Mouse (Mus musculus) heart, embryonic 11.5 days (tissue): ENCODE measurements at regions not wholly inside any gene's neighbourhood (a gene's known extent, or its start where the extent isn't known, plus 50 kb on each side); places are given as distances from the start of the nearest gene placed in this dataset.

Source experiments
- ATAC-seq: fragments of 200-750 bp; cut with Nextera tagmentation; replicated peaks from 2 replicates; pipeline ENCODE4 v1.8.0; 2017; ENCODE audit warnings: moderate library complexity; ENCODE audit not compliant: insufficient number of reproducible peaks, low FRiP score, low TSS enrichment
- H3K27ac ChIP-seq: fragments of 300-500 bp; sonication (generic); 2 replicates; pipeline ENCODE4 v1.5.1; 2014; ENCODE audit warnings: mild to moderate bottlenecking, low read depth, low read length
- H3K27me3 ChIP-seq: fragments of 300-500 bp; sonication (generic); 2 replicates; pipeline ENCODE4 v1.6.1; 2014; ENCODE audit warnings: mild to moderate bottlenecking, low read length, mixed read lengths; ENCODE audit not compliant: control insufficient read depth, insufficient read depth
- H3K36me3 ChIP-seq: fragments of 300-500 bp; sonication (generic); 2 replicates; pipeline ENCODE4 v1.6.1; 2014; ENCODE audit warnings: mild to moderate bottlenecking, low read length, moderate library complexity, mixed read lengths; ENCODE audit not compliant: control insufficient read depth, insufficient read depth
- H3K4me1 ChIP-seq: fragments of 300-500 bp; sonication (generic); 2 replicates; pipeline ENCODE4 v1.6.1; 2014; ENCODE audit warnings: low read length; ENCODE audit not compliant: control insufficient read depth, insufficient read depth
- H3K4me2 ChIP-seq: fragments of 300-500 bp; sonication (generic); 2 replicates; pipeline ENCODE4 v1.6.1; 2014; ENCODE audit warnings: mild to moderate bottlenecking, moderate library complexity
- H3K4me3 ChIP-seq: fragments of 300-500 bp; sonication (generic); 2 replicates; pipeline ENCODE4 v1.5.1; 2014; ENCODE audit warnings: low read depth, low read length
- H3K9ac ChIP-seq: fragments of 300-500 bp; sonication (generic); 2 replicates; pipeline ENCODE4 v1.6.1; 2014; ENCODE audit warnings: mild to moderate bottlenecking, low read depth, low read length, moderate library complexity
- H3K9me3 ChIP-seq: fragments of 300-500 bp; sonication (generic); replicated peaks from 2 replicates; pipeline ENCODE4 v1.6.1; 2016; ENCODE audit warnings: low read length; ENCODE audit not compliant: control insufficient read depth
- WGBS: fragments of 180-500 bp; shearing (Covaris S2); extraction: QIAGEN DNeasy Blood & Tissue Kit; methylation state at CpG from one replicate; pipeline ENCODE4 v1.1.7; 2014; ENCODE audit not compliant: insufficient replicate concordance; 5-methylcytosine and 5-hydroxymethylcytosine counted together

DNA sequence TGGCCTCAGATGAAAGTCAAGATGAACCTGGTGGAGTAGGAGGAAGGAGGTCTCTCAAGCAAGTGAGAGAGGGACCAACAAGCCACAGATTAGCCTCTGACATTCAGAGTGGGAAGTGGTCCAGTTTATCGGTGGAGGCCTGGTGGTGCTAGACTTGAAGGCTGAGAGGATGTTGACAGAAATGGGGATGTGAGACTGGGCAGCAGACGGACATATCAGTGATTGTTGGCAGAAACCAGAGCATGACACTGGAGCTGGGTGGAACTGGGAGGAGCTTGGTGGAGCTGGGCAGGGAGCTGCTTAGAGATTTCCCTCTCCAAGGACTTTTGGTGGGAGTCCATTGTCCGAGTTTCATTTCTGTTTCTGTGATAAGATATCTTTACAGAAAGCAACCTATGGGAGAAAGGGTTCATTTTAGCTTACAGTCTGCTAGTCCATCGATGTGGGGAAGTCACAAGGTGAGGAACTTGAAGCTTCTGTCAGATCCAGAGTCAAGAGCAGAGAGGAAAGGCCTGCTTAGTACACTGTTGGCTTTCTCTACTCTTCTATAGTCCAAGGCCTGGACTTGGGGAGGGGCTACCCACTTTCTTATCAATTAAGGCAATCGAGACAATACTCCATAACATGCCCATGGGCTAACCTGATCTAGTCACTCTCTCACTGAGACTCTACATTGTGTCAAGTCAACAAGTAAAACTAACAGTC is 233.2 kb upstream of the Id2 start:
- no peaks in the 10 kb centered on the region for H3K27me3 ChIP-seq
- no peak overlapping the region for H3K9ac ChIP-seq
- peaks cover 13% of the 10 kb centered on the region for H3K4me1 ChIP-seq
- H3K9me3 ChIP-seq = no peaks in the 10 kb centered on the region
- peak; percentile 89 for ATAC-seq
- WGBS = 20% methylated on average over 5 of the region's 5 CpGs
- H3K27ac ChIP-seq = peak overlapping the region; percentile 77; the same call in 1 of the 2 replicates
- no peaks in the 10 kb centered on the region for H3K36me3 ChIP-seq
- H3K4me3 ChIP-seq = no peak overlapping the region
- H3K4me2 ChIP-seq = 0 out of 2 replicates have a peak overlapping the region, but pooled peaks have one; percentile 5

DNA sequence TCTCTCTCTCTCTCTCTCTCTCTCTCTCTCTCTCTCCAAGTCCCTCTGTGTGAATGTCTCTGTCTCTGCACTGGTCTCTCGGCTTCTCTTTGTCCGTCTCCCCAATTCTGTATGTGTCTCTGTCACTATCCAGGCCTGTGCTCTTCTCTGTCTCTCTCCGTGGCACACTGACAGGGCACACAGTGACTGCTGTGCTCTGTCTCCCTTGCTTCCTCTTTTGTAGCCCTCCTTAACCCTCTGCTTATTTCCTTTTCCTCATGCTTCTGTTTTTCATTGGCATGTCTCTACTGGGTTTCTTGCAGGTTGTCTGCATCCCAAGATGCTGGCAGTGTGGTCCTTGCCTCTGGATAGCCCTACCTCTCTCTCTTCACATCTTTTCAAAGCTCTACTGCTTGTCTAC is 229.0 kb upstream of the Id2 start:
- Histone ChIP-seq H3K36me3 (no peaks in the 10 kb centered on the region), H3K4me1 (peaks cover 13% of the 10 kb centered on the region), H3K27ac (no peak overlapping the region), H3K9ac (no peak overlapping the region), H3K4me2 (no peak overlapping the region), H3K9me3 (no peaks in the 10 kb centered on the region), H3K27me3 (no peaks in the 10 kb centered on the region), H3K4me3 (no peak overlapping the region)
- WGBS = 74% methylated on average over 3 of the region's 3 CpGs
- no peak for ATAC-seq

DNA sequence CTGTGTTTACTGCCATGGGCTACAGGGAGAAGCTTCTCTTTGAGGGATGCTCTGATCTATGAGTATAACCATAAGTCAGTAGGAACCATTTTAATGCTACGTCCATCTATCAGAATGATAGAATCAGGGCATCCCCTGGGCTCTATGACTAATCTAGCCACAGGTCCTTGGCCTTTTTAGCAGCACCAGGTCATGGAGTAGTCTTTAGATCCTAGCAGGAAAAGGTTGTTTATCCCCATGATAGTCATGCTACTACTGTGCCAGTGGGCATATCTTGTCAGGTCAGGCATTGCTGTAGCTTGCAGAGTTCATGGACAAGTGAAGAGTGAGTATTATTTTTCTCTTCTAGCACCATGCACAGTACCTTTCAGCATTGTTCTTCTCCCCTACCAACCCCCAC is 226.2 kb upstream of the Id2 start:
- ATAC-seq = no peak
- no peak overlapping the region for H3K27ac ChIP-seq
- no peaks in the 10 kb centered on the region for H3K27me3 ChIP-seq
- no peak overlapping the region for H3K4me3 ChIP-seq
- no peak overlapping the region for H3K9ac ChIP-seq
- no peaks in the 10 kb centered on the region for H3K36me3 ChIP-seq
- no peak overlapping the region for H3K4me2 ChIP-seq
- no peaks in the 10 kb centered on the region for H3K9me3 ChIP-seq
- 79% methylated on average over 1 of the region's 1 CpGs for WGBS
- H3K4me1 ChIP-seq = peaks cover 7% of the 10 kb centered on the region; the same call in 1 of the 2 replicates

DNA sequence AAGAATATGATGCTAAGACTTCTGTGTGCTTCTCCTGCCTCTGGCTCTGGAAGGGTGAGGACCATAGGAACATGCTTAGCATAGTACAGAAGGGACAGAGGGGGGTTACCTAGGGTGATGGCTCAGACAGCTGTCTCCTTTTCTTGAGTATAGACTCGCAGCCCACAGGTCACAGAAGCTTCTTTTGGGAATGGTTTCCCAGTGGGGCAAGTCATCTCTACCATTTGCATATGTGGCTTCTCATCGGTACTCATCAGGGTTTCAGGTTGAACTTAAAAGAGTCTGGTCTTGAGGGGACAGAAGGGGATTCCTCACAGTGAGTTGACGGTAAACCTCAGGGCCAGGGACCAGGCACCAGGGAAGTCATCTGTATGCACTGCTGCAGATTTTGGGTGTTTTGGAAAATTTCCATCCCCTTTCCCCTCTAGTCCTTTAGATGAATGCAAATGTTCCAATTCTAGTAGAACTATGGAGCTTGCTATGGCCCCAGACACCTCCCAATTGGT is 223.4 kb upstream of the Id2 start:
- no peak for ATAC-seq
- Histone ChIP-seq H3K27ac (no peak overlapping the region), H3K36me3 (no peaks in the 10 kb centered on the region), H3K4me3 (no peak overlapping the region), H3K4me2 (no peak overlapping the region), H3K9ac (no peak overlapping the region), H3K9me3 (no peaks in the 10 kb centered on the region), H3K4me1 (peaks cover 12% of the 10 kb centered on the region; the same call in 1 of the 2 replicates), H3K27me3 (no peaks in the 10 kb centered on the region)
- WGBS = 75% methylated on average over 3 of the region's 3 CpGs

DNA sequence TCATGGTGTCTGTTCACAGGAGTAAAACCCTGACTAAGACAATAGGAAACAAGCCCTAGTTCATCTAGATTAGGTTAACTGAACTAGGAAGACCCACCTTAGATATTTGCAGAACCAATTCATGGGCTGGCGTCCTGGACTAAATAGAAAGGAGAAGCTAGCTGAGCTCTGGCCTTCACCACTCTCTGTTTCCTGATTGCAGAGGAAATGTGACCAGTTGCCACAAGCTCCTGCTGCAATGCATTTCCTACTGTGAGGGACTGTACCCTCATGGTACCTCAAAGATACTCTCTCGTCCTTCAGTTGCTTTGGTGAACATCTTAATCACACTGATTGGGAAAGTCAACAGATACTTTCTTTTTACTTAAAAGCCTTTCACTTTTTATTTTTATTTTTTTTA is 222.9 kb upstream of the Id2 start:
- no peak overlapping the region for H3K9ac ChIP-seq
- H3K27ac ChIP-seq = no peak overlapping the region
- no peaks in the 10 kb centered on the region for H3K27me3 ChIP-seq
- peaks cover 12% of the 10 kb centered on the region; the same call in 1 of the 2 replicates for H3K4me1 ChIP-seq
- H3K9me3 ChIP-seq = no peaks in the 10 kb centered on the region
- ATAC-seq = no peak
- 78% methylated on average over 2 of the region's 2 CpGs for WGBS
- H3K4me3 ChIP-seq = no peak overlapping the region
- no peaks in the 10 kb centered on the region for H3K36me3 ChIP-seq
- no peak overlapping the region for H3K4me2 ChIP-seq

DNA sequence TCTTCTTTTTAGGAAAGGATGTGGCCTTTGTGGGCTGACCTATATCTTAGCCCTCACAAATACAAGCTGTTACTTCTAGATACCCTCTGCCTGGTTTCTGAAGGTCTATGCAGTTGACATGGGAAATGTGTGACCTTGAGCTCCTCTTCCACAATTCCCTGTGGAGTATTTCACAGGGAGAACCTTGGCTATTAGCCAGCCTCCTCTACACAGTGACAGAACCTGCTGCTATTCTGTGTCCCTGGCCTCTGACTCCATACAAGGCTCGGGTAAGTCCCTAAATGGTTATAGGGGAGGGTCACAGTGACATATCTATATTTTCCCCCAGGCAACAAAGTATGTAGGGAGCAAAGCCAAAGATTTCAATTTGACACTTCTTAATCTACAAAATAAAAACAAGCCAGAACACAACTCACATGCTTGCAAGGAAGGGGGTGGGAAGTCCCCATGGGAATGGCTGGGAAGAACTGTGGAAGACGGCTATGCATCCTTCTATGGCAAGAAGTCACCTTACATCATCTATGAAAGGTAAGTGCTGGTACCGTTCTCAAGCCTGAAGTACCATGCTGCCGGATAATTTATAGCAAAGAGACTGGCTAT is 221.2 kb upstream of the Id2 start:
- Histone ChIP-seq H3K27ac (peak overlapping the region; percentile 68), H3K36me3 (no peaks in the 10 kb centered on the region)
- ATAC-seq = 0 out of 2 replicates have a peak, but pooled peaks have one; percentile 35

DNA sequence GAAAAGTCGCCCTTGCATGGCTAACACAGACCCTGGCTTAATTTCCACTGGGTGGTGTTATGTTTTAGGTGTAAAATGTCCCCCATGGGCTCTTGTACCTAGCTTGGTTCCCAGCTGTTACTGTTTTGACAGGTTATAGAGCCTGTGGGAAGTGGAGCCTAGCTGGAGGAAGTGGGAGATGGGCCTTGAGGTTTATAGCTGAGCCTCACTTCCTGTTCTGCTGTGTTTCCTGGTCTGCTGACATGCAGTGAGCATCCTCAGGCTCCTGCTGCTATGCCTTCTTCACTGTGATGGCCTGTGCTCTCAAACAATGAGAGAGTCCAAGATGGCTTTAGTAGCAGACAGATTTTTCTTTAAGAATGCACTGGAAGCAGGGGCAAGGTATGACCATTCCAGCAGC is 219.0 kb upstream of the Id2 start:
- 89% methylated on average over 1 of the region's 1 CpGs for WGBS
- ATAC-seq = no peak
- H3K4me3 ChIP-seq = no peak overlapping the region

More for the DNA sequence above, 221.2 kb upstream of the Id2 start:
- no peaks in the 10 kb centered on the region for H3K27me3 ChIP-seq
- H3K9me3 ChIP-seq = no peaks in the 10 kb centered on the region
- H3K4me1 ChIP-seq = peaks cover 12% of the 10 kb centered on the region; the same call in 1 of the 2 replicates
- 60% methylated on average over 4 of the region's 4 CpGs for WGBS
- H3K4me3 ChIP-seq = no peak overlapping the region
- no peak overlapping the region for H3K4me2 ChIP-seq
- peak overlapping the region; percentile 34; the same call in 1 of the 2 replicates for H3K9ac ChIP-seq

DNA sequence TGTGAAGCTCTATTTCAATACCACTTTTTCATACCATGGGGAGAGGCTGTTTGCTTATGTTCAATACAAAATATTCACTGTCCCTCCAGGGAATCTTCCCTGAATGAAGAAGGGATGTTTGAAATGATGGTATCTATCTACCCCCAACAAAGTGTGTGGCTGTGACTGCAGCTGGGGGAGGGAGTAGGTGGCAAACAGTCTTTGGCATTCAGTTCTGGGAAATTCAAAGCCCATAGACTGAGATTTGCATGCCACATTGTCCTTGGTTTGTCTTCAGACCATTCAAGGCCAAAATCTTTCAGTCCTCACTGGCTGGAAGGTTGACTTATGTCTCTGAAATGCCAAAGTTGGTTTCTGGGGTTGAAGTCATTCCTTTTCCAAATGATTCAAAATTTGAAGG is 216.3 kb upstream of the Id2 start:
- H3K9me3 ChIP-seq = no peaks in the 10 kb centered on the region
- H3K27me3 ChIP-seq = no peaks in the 10 kb centered on the region
- no peak overlapping the region for H3K27ac ChIP-seq
- no peak overlapping the region for H3K4me3 ChIP-seq
- H3K9ac ChIP-seq = no peak overlapping the region
- H3K4me2 ChIP-seq = no peak overlapping the region
- peaks cover 11% of the 10 kb centered on the region; the same call in 1 of the 2 replicates for H3K4me1 ChIP-seq
- H3K36me3 ChIP-seq = no peaks in the 10 kb centered on the region
- ATAC-seq = no peak

More for the DNA sequence above, 219.0 kb upstream of the Id2 start:
- Histone ChIP-seq H3K36me3 (no peaks in the 10 kb centered on the region), H3K4me1 (peaks cover 12% of the 10 kb centered on the region; the same call in 1 of the 2 replicates), H3K9ac (no peak overlapping the region), H3K4me2 (no peak overlapping the region), H3K27ac (no peak overlapping the region), H3K9me3 (no peaks in the 10 kb centered on the region), H3K27me3 (no peaks in the 10 kb centered on the region)
